In the genomic region with DNA sequence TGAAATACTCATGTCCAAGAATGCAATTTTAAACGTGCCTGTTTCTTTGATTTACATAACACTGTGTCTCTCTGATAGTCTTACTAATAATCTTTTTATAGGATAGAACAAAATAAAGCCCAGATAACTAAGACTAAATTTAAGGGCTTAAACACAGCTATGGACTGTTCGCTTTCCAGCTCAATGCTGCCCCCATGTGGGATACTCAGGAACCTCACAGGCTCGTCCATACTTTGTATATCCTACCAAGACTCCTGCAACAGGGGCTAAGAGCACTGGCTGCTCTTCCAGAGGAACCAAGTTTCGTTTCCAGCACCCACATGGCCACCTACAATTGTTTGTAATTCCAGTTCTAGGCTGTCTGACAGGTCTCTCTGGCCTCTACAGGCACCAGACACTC, we compare ENCODE assay signal across 9 mouse cellular contexts. TPM values are rescaled to one million over a fixed set of nuclear protein-coding genes. Genes with fewer than 3 reads are reported as not detected.
DNase-seq lines count a peak whose midpoint lies in the region; ATAC-seq and TF ChIP-seq lines count a peak whose summit lies in the region.
"Had no signal": no experiment of that assay in that cellular context is flagged by ENCODE, and none has a peak within 500 bp of the region (broad histone marks: within the 10 kb centered on the region; RNA-seq: fewer than 3 reads in every experiment).

No protein-coding gene starts in this region.

- no peak overlapping the region for H3K9ac ChIP-seq in heart, postnatal 0 days (replicated peaks; ENCODE audit: low read depth, low read length)
- H3K9ac ChIP-seq in ES-Bruce4 (ENCODE audit: low read depth, poor library complexity, severe bottlenecking), result no peak overlapping the region
- no peak overlapping the region for H3K9ac ChIP-seq in midbrain, embryonic 14.5 days (replicated peaks; ENCODE audit: low read length)
- H3K9ac ChIP-seq: neural tube, embryonic 12.5 days had no signal

- TF ChIP-seq CTCF in heart, postnatal 0 days (IDR thresholded peaks at IDR 0.05; ENCODE audit: low read depth), result peak; percentile 63
- TF ChIP-seq CTCF in ES-Bruce4 (IDR thresholded peaks at IDR 0.05; ENCODE audit: low read depth, low read length), result peak; percentile 54

- no peak for ATAC-seq in heart, postnatal 0 days (ENCODE audit: insufficient read depth, low read depth)
- ATAC-seq in midbrain, embryonic 14.5 days (ENCODE audit: low FRiP score, low TSS enrichment), result no peak

- no peak overlapping the region for H3K27ac ChIP-seq in heart, postnatal 0 days (ENCODE audit: low read depth)
- H3K27ac ChIP-seq in ES-Bruce4 (ENCODE audit: insufficient read depth, low read length), result no peak overlapping the region
- no peak overlapping the region for H3K27ac ChIP-seq in midbrain, embryonic 14.5 days (replicated peaks; ENCODE audit: low read depth, low read length)
- H3K27ac ChIP-seq: neural tube, embryonic 12.5 days had no signal

- DNase-seq in heart, postnatal 0 days (ENCODE audit: low spot score), result peak; percentile 13
- DNase-seq in heart, adult 11 months, result no peak
- DNase-seq in c-Kit-negative CD71-positive TER-119-positive erythroid progenitor cells, embryonic 14.5 days (ENCODE audit: low read depth, low spot score), result peak; percentile 17
- peak; percentile 42 to 59 for DNase-seq in frontal cortex, postnatal 25 days (ENCODE audit: low spot score in 2 of 2)
- DNase-seq in left cerebral cortex, adult 11 months (ENCODE audit: low spot score), result peak; percentile 10
- peak; percentile 81 for DNase-seq in midbrain, embryonic 14.5 days
- peak; percentile 37 for DNase-seq in testis, postnatal 14 days (ENCODE audit: low spot score)

- H3K27me3 ChIP-seq in heart, postnatal 0 days (ENCODE audit: control insufficient read depth, insufficient read depth, low read length), result 0 out of 2 replicates have a peak, but pooled peaks cover 5% of the 10 kb centered on the region
- no peaks in the 10 kb centered on the region; the same call in 1 of the 2 replicates for H3K27me3 ChIP-seq in ES-Bruce4 (ENCODE audit: control insufficient read depth, insufficient read depth, low read length, poor library complexity, severe bottlenecking)
- H3K27me3 ChIP-seq in midbrain, embryonic 14.5 days (ENCODE audit: control insufficient read depth, insufficient read depth, low read length), result no peaks in the 10 kb centered on the region
- H3K27me3 ChIP-seq: neural tube, embryonic 12.5 days had no signal

- no peaks in the 10 kb centered on the region for H3K36me3 ChIP-seq in heart, postnatal 0 days (replicated peaks; ENCODE audit: control insufficient read depth, insufficient read depth, low read length)
- no peaks in the 10 kb centered on the region for H3K36me3 ChIP-seq in ES-Bruce4 (ENCODE audit: control insufficient read depth, insufficient read depth, low read length, poor library complexity, severe bottlenecking)
- H3K36me3 ChIP-seq in midbrain, embryonic 14.5 days (ENCODE audit: control insufficient read depth, insufficient read depth, low read length), result no peaks in the 10 kb centered on the region
- H3K36me3 ChIP-seq: neural tube, embryonic 12.5 days had no signal

- H3K9me3 ChIP-seq in heart, postnatal 0 days (replicated peaks; ENCODE audit: control insufficient read depth, low read length), result no peaks in the 10 kb centered on the region
- no peaks in the 10 kb centered on the region; the same call in 1 of the 2 replicates for H3K9me3 ChIP-seq in ES-Bruce4 (replicated peaks; ENCODE audit: control insufficient read depth, insufficient read depth, low read length, poor library complexity, severe bottlenecking)
- no peaks in the 10 kb centered on the region for H3K9me3 ChIP-seq in midbrain, embryonic 14.5 days (ENCODE audit: control insufficient read depth, low read length)
- H3K9me3 ChIP-seq: neural tube, embryonic 12.5 days had no signal

- H3K4me2 ChIP-seq in heart, postnatal 0 days (ENCODE audit: low read depth, low read length), result no peak overlapping the region
- H3K4me2 ChIP-seq in midbrain, embryonic 14.5 days (ENCODE audit: low read length), result no peak overlapping the region
- H3K4me2 ChIP-seq: neural tube, embryonic 12.5 days had no signal

- no peak for TF ChIP-seq EP300 in heart, postnatal 0 days (IDR thresholded peaks at IDR 0.05; ENCODE audit: low read depth)
- TF ChIP-seq EP300 in ES-Bruce4 (IDR thresholded peaks at IDR 0.05; ENCODE audit: insufficient read depth, low read depth, low read length), result no peak

- H3K4me1 ChIP-seq in heart, postnatal 0 days (ENCODE audit: control insufficient read depth, insufficient read depth), result no peaks in the 10 kb centered on the region
- H3K4me1 ChIP-seq in ES-Bruce4 (ENCODE audit: control insufficient read depth, insufficient read depth, low read length), result no peaks in the 10 kb centered on the region
- H3K4me1 ChIP-seq in midbrain, embryonic 14.5 days (ENCODE audit: control insufficient read depth, insufficient read depth, low read length), result no peaks in the 10 kb centered on the region
- H3K4me1 ChIP-seq: neural tube, embryonic 12.5 days had no signal

- TF ChIP-seq POLR2A in ES-Bruce4 (IDR thresholded peaks at IDR 0.05; ENCODE audit: insufficient read depth, low read length), result no peak

- no peak overlapping the region for H3K4me3 ChIP-seq in heart, postnatal 0 days (ENCODE audit: low read depth, low read length)
- no peak overlapping the region for H3K4me3 ChIP-seq in ES-Bruce4 (ENCODE audit: low read depth, low read length)
- no peak overlapping the region for H3K4me3 ChIP-seq in midbrain, embryonic 14.5 days (replicated peaks; ENCODE audit: low read depth, low read length)
- H3K4me3 ChIP-seq: neural tube, embryonic 12.5 days had no signal

- WGBS in heart, postnatal 0 days, result 25% methylated on average over 4 of the region's 4 CpGs
- 38% methylated on average over 4 of the region's 4 CpGs for WGBS in midbrain, embryonic 14.5 days

RNA-seq across cellular contexts. Expression of a gene that starts 12.0 kb away (rescaled TPM):
- total RNA-seq in heart, postnatal 0 days (2014; rRNA removed; ENCODE audit: low replicate concordance), result not detected in 2 replicates
- 0.05 TPM in 1 of 2 replicates, not detected in the other for polyA plus RNA-seq in heart, postnatal 0 days (2015; fragmentation: Nextera tagmentation; extraction: Ambion mirVana)
- polyA plus RNA-seq in ES-Bruce4 (2011; ENCODE audit: insufficient read depth, insufficient read length, low read depth, missing spikeins), result 0.58 TPM in 1 of 2 replicates, not detected in the other
- polyA plus RNA-seq in midbrain, embryonic 14.5 days (2014; fragmentation: Nextera tagmentation; extraction: Ambion mirVana), result not detected in 2 replicates
- polyA plus RNA-seq: neural tube, embryonic 12.5 days had no signal

RNA-seq across cellular contexts. Expression of a gene that starts 17.4 kb away (rescaled TPM):
- 0.23 TPM in 1 of 2 replicates, not detected in the other for total RNA-seq in heart, postnatal 0 days (2014; rRNA removed; ENCODE audit: low replicate concordance)
- polyA plus RNA-seq in heart, postnatal 0 days (2015; fragmentation: Nextera tagmentation; extraction: Ambion mirVana), result 0.11 and 0.22 TPM in 2 replicates
- 2.2 and 3.0 TPM in 2 replicates for polyA plus RNA-seq in ES-Bruce4 (2011; ENCODE audit: insufficient read depth, insufficient read length, low read depth, missing spikeins)
- polyA plus RNA-seq in midbrain, embryonic 14.5 days (2014; fragmentation: Nextera tagmentation; extraction: Ambion mirVana), result not detected in 2 replicates
